Mouse (Mus musculus): ENCODE measurements around the gene Lss. TPM values are rescaled to one million over a fixed set of nuclear protein-coding genes. Genes with fewer than 3 reads are reported as not detected.
A peak's percentile ranks its signal among the peaks of the same experiment; 100 is the strongest.

The Lss gene
- polyA plus RNA-seq, 1 experiment from 2014 or later, result 5.3 TPM

GRCm38 (mm10) chr10:76586190-76586589 is 54.8 kb downstream of the Lss start:
- Histone ChIP-seq H3K9me3 (ENCODE audit: control insufficient read depth, low read length) (no peaks in the 10 kb centered on the region), H3K4me1 (ENCODE audit: control insufficient read depth in 2 of 2, insufficient read depth in 2 of 2, low read length in 2 of 2) (peaks cover 23 to 36% of the 10 kb centered on the region in 2 experiments), H3K27ac (replicated peaks in 1 of 2; ENCODE audit: control insufficient read depth in 1 of 2, insufficient read depth in 1 of 2, low read depth in 2 of 2, low read length in 2 of 2) (peak overlapping the region; percentile 71 to 84), H3K36me3 (ENCODE audit: control insufficient read depth, insufficient read depth, low read length) (no peaks in the 10 kb centered on the region), H3K4me3 (ENCODE audit: control insufficient read depth in 1 of 2, insufficient read depth in 1 of 2, low read depth in 1 of 2, low read length in 2 of 2) (no peak overlapping the region), H3K9ac (ENCODE audit: low read length) (no peak overlapping the region), H3K27me3 (ENCODE audit: control insufficient read depth, insufficient read depth, low read length) (no peaks in the 10 kb centered on the region), H3K4me2 (ENCODE audit: low read length) (peak overlapping the region; percentile 4; the same call in 1 of the 2 replicates)
- WGBS, result 7% methylated on average over 1 of the region's 1 CpGs
- peak; percentile 76; the same call in 1 of the 2 replicates for ATAC-seq (ENCODE audit: insufficient number of reproducible peaks, insufficient read depth, low FRiP score, low read depth)

- Histone ChIP-seq H3K4me2 (ENCODE audit: low read length) (no peak overlapping the region), H3K4me3 (ENCODE audit: control insufficient read depth in 1 of 2, insufficient read depth in 1 of 2, low read depth in 1 of 2, low read length in 2 of 2) (no peak overlapping the region), H3K27ac (replicated peaks in 1 of 2; ENCODE audit: control insufficient read depth in 1 of 2, insufficient read depth in 1 of 2, low read depth in 2 of 2, low read length in 2 of 2) (peak overlapping the region; percentile 75 to 86), H3K9ac (ENCODE audit: low read length) (no peak overlapping the region), H3K4me1 (ENCODE audit: control insufficient read depth in 2 of 2, insufficient read depth in 2 of 2, low read length in 2 of 2) (peaks cover 9 to 21% of the 10 kb centered on the region in 2 experiments; a peak in 3 of 4 replicates), H3K27me3 (ENCODE audit: control insufficient read depth, insufficient read depth, low read length) (no peaks in the 10 kb centered on the region), H3K36me3 (ENCODE audit: control insufficient read depth, insufficient read depth, low read length) (no peaks in the 10 kb centered on the region), H3K9me3 (ENCODE audit: control insufficient read depth, low read length) (no peaks in the 10 kb centered on the region)
- peak; percentile 34; the same call in 1 of the 2 replicates for ATAC-seq (ENCODE audit: insufficient number of reproducible peaks, insufficient read depth, low FRiP score, low read depth)
- WGBS, result 31% methylated on average over 11 of the region's 11 CpGs
Measured at GRCm38 (mm10) chr10:76590197-76590596, 58.8 kb downstream of the Lss start.

GRCm38 (mm10) chr10:76596338-76596737 is 65.0 kb downstream of the Lss start:
- H3K27ac ChIP-seq (replicated peaks in 1 of 2; ENCODE audit: control insufficient read depth in 1 of 2, insufficient read depth in 1 of 2, low read depth in 2 of 2, low read length in 2 of 2), result no peak overlapping the region
- 91% methylated on average over 31 of the region's 31 CpGs for WGBS
- ATAC-seq (ENCODE audit: insufficient number of reproducible peaks, insufficient read depth, low FRiP score, low read depth), result no peak
- peaks cover 15% of the 10 kb centered on the region; the same call in 1 of the 2 replicates for H3K36me3 ChIP-seq (ENCODE audit: control insufficient read depth, insufficient read depth, low read length)
- no peaks in the 10 kb centered on the region for H3K27me3 ChIP-seq (ENCODE audit: control insufficient read depth, insufficient read depth, low read length)
- H3K9ac ChIP-seq (ENCODE audit: low read length), result no peak overlapping the region
- no peaks in the 10 kb centered on the region for H3K9me3 ChIP-seq (ENCODE audit: control insufficient read depth, low read length)
- no peaks in the 10 kb centered on the region for H3K4me1 ChIP-seq (ENCODE audit: control insufficient read depth in 2 of 2, insufficient read depth in 2 of 2, low read length in 2 of 2)
- H3K4me2 ChIP-seq (ENCODE audit: low read length), result no peak overlapping the region
- H3K4me3 ChIP-seq (ENCODE audit: control insufficient read depth in 1 of 2, insufficient read depth in 1 of 2, low read depth in 1 of 2, low read length in 2 of 2), result no peak overlapping the region

GRCm38 (mm10) chr10:76602690-76603089 is 71.3 kb downstream of the Lss start:
- peaks cover 42% of the 10 kb centered on the region for H3K36me3 ChIP-seq (ENCODE audit: control insufficient read depth, insufficient read depth, low read length)

More at GRCm38 (mm10) chr10:76602690-76603089, 71.3 kb downstream of the Lss start:
- Histone ChIP-seq H3K9me3 (ENCODE audit: control insufficient read depth, low read length) (no peaks in the 10 kb centered on the region), H3K4me1 (ENCODE audit: control insufficient read depth in 2 of 2, insufficient read depth in 2 of 2, low read length in 2 of 2) (peaks cover 10 to 12% of the 10 kb centered on the region in 2 experiments), H3K27ac (replicated peaks in 1 of 2; ENCODE audit: control insufficient read depth in 1 of 2, insufficient read depth in 1 of 2, low read depth in 2 of 2, low read length in 2 of 2) (peak overlapping the region; percentile 7 to 19; a peak in 2 of 4 replicates), H3K4me2 (ENCODE audit: low read length) (no peak overlapping the region), H3K9ac (ENCODE audit: low read length) (no peak overlapping the region), H3K4me3 (ENCODE audit: control insufficient read depth in 1 of 2, insufficient read depth in 1 of 2, low read depth in 1 of 2, low read length in 2 of 2) (no peak overlapping the region), H3K27me3 (ENCODE audit: control insufficient read depth, insufficient read depth, low read length) (no peaks in the 10 kb centered on the region)
- ATAC-seq (ENCODE audit: insufficient number of reproducible peaks, insufficient read depth, low FRiP score, low read depth), result 0 out of 2 replicates have a peak, but pooled peaks have one; percentile 28
- 24% methylated on average over 3 of the region's 3 CpGs for WGBS

Other genes with a start within 250 kb of the Lss start
- 5.6 and 6.3 TPM in 2 replicates for gene Dip2a, start 186.3 kb upstream of the Lss start, polyA plus RNA-seq (2014; fragmentation: Nextera tagmentation; extraction: Ambion mirVana)
- gene AC141477.1, start 91.1 kb upstream of the Lss start, polyA plus RNA-seq (2014; fragmentation: Nextera tagmentation; extraction: Ambion mirVana), result not detected in 2 replicates
- 11.8 and 13.1 TPM in 2 replicates for gene Pcnt, start 88.8 kb upstream of the Lss start, polyA plus RNA-seq (2014; fragmentation: Nextera tagmentation; extraction: Ambion mirVana)
- not detected in 2 replicates for gene 2610028H24Rik, start 82.5 kb upstream of the Lss start, polyA plus RNA-seq (2014; fragmentation: Nextera tagmentation; extraction: Ambion mirVana)
- 41.3 and 46.8 TPM in 2 replicates for gene Mcm3ap, start 62.7 kb upstream of the Lss start, polyA plus RNA-seq (2014; fragmentation: Nextera tagmentation; extraction: Ambion mirVana)
- gene Ybey, start 62.5 kb upstream of the Lss start, polyA plus RNA-seq (2014; fragmentation: Nextera tagmentation; extraction: Ambion mirVana), result 3.7 and 5.0 TPM in 2 replicates
- gene Spatc1l, start 30.7 kb downstream of the Lss start, polyA plus RNA-seq (2014; fragmentation: Nextera tagmentation; extraction: Ambion mirVana), result not detected in 2 replicates
- 2.4 and 3.1 TPM in 2 replicates for gene Ftcd, start 44.1 kb downstream of the Lss start, polyA plus RNA-seq (2014; fragmentation: Nextera tagmentation; extraction: Ambion mirVana)
- gene Col6a2, start 92.0 kb downstream of the Lss start, polyA plus RNA-seq (2014; fragmentation: Nextera tagmentation; extraction: Ambion mirVana), result 39.7 and 44.7 TPM in 2 replicates
- gene Col6a1, start 194.6 kb downstream of the Lss start, polyA plus RNA-seq (2014; fragmentation: Nextera tagmentation; extraction: Ambion mirVana), result 58.9 and 59.7 TPM in 2 replicates